Mouse (Mus musculus): ENCODE data around the gene Ppwd1.
"Not testable (repeated sequence)": the region's sequence is repeated elsewhere in the genome, so short reads cannot be mapped to it uniquely, and the experiment has no call there.

Gene Ppwd1

DNA sequence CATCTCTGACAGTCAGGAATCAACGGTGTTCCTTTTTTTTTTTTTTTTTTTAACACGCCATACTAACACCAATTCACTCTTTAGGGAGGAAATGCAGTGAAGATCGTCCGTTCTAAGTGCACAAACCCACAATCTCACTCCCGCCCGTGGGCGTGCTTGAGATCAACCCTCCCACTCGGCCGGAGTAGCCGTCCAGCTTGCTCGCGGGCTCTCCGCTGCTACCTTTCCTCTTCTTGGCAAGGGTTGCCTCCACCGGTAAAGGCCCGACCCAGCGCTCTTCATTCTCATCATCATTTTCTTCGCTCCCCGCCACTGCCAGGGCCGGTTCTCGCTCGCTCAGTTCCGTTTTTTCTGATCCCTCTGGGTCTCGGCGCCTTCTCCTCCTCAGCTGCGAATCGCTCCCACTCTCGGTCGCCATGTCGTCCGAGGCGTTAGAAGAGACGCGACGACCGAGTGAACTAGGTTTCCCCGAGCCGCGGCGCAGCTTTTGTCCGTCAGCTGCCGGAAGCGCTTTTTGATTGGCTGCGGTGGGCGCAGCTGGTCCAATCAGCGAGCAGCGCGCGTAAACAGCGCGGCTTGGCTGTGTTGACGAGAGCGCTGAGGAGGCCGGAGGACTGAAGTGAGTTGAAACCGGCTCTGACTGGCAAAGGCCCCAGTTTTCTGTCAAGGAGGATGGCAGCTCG lies at the start of gene Ppwd1, which contains the start of gene Cenpk:
Ppwd1 (minus strand) TSS at position 460 of the 683 bp plus-strand sequence.
Cenpk (plus strand) TSS at position 228 of the 683 bp plus-strand sequence.
- in situ Hi-C loops (cut with MboI, MseI), result no loop called here

- in situ Hi-C loops (cut with MboI, MseI), result no loop called here
These were observed 30.4 kb upstream of the Ppwd1 start for GRCm38 (mm10) chr13:104258997-104259396.

DNA sequence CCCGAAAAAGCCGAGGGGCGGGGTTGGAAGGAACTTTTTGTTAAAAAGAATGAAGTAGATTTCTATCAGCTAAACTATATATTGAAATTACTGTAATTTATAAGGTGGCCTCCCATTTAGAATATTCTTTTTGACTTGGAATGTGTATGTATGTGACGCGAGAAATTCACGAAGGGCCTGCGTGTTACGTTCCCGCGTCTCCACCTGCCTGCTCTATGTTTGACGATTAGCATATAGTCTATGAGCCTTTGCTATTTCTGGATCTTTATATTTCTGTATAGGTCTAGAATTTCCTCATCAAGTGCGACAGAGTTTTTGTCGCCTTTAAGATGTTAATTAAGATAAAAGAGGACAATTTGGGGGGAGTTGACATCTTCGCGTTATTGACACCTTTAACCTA lies 538 bp upstream of the Ppwd1 start:
- in situ Hi-C loops (cut with MboI, MseI), result no loop called here

DNA sequence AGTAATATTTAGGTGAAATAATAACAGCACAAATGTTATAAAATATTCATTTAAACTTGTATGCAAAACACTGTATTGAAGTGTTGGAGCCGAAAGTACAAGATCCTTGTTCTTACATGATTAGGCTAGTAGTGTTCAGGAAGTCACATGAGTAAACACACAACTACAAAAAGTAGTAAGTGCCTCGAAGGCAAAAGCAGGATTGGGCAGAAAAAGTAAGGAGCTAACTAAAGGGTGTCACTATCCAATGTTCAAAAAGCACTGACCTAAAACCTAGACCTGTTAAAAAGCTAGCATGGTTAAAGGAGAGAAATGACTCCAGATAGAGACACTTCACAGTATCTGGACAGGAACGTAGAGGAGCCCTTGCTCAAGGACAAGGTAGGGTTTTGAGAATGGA lies 1.2 kb downstream of the Ppwd1 start:
- in situ Hi-C loops (cut with MboI, MseI), result no loop called here

DNA sequence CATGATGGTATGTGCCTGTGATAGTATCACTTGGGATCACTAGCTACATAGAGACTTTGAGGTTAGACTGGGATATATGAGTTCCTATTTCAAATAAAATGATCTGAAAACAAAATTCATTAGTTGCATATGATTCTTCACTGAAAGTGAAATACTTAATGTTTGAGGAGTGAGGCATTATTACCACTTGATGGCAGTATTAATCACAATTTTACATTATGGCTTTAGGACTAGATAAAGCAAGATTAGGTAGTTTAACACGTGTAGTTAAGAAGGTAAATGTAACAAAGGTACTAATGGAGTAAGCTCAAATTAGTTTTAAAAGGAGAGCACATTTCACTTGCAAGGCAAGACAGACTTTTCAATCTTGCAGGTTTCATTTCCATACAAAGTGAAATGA lies 24.3 kb downstream of the Ppwd1 start:
- in situ Hi-C loops (cut with MboI, MseI), result no loop called here

DNA sequence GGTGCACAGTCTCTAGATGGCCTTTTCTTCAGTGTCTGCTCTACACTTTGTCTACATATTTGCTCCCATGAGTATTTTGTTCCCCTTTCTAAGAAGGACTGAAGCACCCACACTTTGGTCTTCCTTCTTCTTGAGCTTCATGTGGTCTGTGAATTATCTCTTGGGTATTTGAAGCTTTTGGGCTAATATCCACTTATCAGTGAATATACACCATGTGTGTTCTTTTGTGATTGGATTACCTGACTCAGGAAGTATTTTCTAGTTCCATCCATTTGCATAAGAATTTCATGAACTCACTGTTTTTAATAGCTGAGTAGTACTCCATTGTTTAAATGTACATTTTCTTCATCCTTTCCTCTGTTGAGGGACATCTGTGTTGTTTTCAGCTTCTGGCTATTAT lies 32.8 kb downstream of the Ppwd1 start:
- in situ Hi-C loops (cut with MboI, MseI), result not testable (repeated sequence)

DNA sequence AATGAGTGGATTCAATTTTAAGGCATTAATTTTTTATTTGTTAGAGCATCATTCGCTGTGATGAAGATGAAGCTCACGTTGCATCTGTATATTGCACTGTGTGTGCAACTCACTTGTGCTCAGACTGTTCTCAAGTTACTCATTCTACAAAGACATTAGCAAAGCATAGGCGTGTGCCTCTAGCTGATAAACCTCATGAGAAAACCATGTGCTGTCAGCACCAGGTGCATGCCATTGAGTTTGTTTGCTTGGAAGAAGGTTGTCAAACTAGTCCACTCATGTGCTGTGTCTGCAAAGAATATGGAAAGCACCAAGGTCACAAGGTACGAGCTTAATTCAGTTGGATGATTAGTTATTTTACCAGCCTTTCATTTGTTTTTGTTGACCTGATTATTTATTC lies 41.3 kb downstream of the Ppwd1 start:
- in situ Hi-C loops (cut with MboI, MseI), result no loop called here

DNA sequence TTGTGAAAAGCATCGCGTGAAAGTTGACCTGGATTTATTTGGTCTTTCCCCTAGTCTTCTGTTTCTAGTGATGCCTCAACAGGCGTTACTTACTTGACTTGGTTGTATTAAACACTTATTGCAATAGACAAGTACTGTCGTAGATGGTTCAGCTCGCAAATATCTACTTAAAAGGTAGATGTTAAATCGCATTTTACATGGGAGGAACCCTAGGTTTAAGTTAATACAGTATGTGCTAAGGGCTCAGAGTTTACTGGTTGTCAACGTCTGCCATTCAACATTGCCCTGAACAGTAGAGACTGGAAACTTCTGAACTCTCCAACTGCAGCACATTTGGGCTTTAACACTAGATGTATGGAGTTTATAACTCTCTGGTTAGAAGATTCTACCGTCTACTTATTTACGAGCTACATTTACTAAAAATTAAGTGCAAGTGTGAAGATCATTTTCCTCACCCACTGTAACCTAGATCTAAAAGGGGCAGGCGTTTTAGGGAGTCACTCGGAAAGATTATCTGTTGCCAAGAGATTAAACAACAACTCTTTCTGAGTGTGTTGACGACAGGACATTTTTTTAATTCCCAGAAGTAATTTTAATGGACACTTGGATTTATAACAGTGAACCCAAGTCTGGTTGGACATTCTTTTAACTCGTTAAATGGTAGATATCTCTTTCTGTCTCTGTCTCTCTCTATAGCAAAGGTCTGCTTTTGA lies 49.3 kb downstream of the Ppwd1 start:
- in situ Hi-C loops (cut with MboI, MseI), result no loop called here

DNA sequence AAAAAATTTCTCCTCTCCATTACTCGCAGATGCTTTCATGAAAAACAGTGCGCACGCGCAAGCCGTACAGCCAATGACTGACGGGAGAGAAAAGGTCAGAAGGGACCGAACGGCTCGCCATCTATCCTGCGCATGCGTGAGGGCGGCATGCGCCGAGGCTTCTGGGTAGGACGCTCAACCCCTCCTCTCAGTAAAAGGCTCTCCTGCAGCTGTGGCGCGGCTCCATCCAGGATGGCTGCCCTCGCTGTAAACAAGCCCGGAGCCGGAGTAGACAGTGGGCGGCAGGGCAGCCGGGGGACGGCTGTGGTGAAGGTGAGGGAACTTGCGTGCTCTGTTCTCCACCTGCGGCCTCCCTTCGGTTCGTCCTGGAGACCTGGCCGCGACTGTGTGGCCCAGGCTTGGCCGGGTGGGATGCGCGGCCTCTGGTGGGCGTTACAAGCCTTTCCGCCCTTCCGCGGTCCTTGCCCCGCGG lies 50.0 kb downstream of the Ppwd1 start, which contains the start of gene Trim23:
Trim23 (plus strand) TSS at position 148 of the 472 bp plus-strand sequence.
- in situ Hi-C loops (cut with MboI, MseI), result no loop called here

GRCm38 (mm10) chr13:104177796-104178649 lies 50.6 kb downstream of the Ppwd1 start, which contains the start of gene Trappc13:
Gene Trappc13 (minus strand): TSS chr13:104178469.
- in situ Hi-C loops (cut with MboI, MseI), result no loop called here

DNA sequence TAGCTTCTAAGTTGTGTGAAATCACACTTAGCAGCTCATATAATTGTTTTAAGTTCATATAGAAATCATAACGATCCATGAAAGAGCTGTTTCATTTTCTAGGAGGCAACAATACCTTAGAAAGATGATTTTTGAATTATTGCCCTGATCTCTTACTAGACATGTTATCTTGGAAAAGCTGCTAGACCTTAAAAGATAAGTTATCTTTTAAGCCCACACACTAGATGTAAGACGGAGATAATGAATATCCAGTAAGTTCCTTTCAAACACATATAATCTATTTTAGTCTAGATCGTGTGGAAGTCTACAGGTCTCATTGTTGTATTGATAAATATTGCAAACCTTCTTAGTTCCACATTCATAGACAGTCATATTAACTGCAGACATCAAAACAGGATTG lies 51.8 kb downstream of the Ppwd1 start:
- in situ Hi-C loops (cut with MboI, MseI), result no loop called here

DNA sequence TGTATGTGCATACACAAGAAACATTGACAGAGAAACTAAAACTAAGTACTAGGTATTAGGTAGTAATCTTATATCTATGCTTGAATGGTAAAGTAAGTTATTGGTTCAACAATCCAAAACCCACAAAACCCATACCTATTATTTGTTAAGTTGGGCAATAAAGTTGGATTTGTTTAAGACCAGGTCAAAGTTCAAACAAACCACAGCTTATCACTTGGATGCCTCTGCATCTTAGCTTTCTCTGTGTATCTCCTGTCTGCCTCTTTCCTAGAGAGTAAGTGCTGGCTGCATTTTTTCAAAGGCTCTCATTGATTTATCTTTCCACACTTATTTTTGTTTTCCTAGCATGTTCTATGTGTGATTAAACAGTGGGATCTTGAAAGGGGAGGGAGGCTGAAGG lies 56.1 kb downstream of the Ppwd1 start:
- in situ Hi-C loops (cut with MboI, MseI), result no loop called here

DNA sequence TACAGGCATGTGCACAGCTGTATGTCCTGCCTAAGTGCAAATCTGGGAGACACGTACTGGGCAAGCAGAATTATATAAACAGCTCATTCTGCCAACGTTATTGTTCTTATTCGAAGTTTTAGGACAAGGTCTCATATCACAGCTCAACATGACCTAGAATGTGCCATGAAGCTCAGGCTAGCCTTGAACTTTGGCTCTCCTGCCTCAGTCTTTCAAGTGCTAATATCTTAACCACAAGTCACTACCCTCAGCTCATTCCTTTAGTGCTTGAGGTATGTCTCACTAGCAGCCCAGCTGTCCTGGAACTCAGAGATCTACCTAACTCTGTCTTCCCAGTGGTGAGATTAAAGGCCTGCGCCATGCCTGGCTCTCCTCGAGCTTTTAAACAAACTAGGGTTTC lies 56.9 kb downstream of the Ppwd1 start:
- in situ Hi-C loops (cut with MboI, MseI), result no loop called here

DNA sequence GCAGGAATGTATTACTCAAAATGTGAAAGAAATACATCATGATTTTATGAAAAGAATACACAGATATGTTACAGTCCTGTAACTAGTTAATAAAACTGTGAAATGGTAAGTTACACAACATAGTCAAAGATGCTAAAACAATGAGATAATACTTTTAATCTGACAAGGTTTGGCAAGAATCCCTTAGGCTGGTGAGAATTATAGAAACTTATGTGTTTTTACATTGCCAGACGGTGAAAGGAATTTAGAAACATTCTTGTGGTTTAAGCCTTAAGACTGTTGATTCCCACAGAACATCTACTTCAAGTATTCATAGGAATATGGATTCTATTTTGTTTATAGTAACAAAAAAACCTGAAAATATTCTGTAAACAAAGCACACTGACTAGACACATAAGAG lies 73.0 kb downstream of the Ppwd1 start:
- in situ Hi-C loops (cut with MboI, MseI), result no loop called here

Measured in T-helper 17 cell (primary cell).